Mouse (Mus musculus) bone marrow macrophage, adult 2 months (primary cell): ENCODE data around the gene Agtr1a. TPM values are rescaled to one million over a fixed set of nuclear protein-coding genes. Genes with fewer than 3 reads are reported as not detected.

Source experiments
- H3K27ac ChIP-seq: 2 replicates; pipeline ENCODE4 v1.5.1; 2012; ENCODE audit warnings: low read depth, low read length; ENCODE audit not compliant: insufficient read depth
- H3K4me1 ChIP-seq: 2 replicates; pipeline ENCODE4 v1.6.1; 2012; ENCODE audit warnings: low read length; ENCODE audit not compliant: control insufficient read depth, insufficient read depth
- H3K4me3 ChIP-seq: 2 replicates; pipeline ENCODE4 v1.5.1; 2012; ENCODE audit warnings: mild to moderate bottlenecking, low read length, moderate library complexity; ENCODE audit not compliant: insufficient read depth
- CTCF ChIP-seq: IDR thresholded peaks from 2 replicates; pipeline ENCODE4 v1.5.1; 2012; ENCODE audit warnings: low read depth, mild to moderate bottlenecking, low read length, moderate library complexity
- POLR2A ChIP-seq: IDR thresholded peaks from 2 replicates; pipeline ENCODE4 v1.6.1; 2012; ENCODE audit warnings: mild to moderate bottlenecking, low read depth, low read length, borderline replicate concordance
- polyA plus RNA-seq: library from polyadenylated mRNA; stranded (reverse); fragments of >200 nt; gene quantifications from 2 replicates; pipeline ENCODE4 v1.2.4, GENCODE M21; 2012; ENCODE audit not compliant: missing spikeins, insufficient read depth, insufficient read length

The Agtr1a gene
- polyA plus RNA-seq, 1 experiment, result not detected

DNA sequence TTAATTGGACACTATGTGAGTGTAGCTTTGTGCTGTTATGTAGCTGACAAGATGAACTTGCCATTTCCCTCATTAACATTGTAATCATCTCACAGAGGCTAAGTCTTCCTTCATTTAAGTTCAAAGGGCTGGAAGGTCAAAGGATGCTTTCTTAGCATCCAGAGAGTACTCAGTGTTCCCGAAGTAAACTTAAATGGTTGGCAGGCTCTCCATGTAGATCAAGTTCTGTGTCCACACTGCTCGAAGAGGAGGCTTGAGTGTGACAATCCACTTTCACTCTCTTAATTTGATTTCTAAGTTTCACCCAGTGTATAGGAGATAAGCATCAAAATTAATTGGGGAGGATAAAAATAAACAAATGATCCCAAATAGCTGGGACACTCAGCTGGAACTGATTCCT, 23.6 kb downstream of the Agtr1a start:
- Histone ChIP-seq H3K27ac (no peak overlapping the region), H3K4me3 (no peak overlapping the region), H3K4me1 (no peaks in the 10 kb centered on the region)
- no peak for TF ChIP-seq CTCF
- no peak for TF ChIP-seq POLR2A

DNA sequence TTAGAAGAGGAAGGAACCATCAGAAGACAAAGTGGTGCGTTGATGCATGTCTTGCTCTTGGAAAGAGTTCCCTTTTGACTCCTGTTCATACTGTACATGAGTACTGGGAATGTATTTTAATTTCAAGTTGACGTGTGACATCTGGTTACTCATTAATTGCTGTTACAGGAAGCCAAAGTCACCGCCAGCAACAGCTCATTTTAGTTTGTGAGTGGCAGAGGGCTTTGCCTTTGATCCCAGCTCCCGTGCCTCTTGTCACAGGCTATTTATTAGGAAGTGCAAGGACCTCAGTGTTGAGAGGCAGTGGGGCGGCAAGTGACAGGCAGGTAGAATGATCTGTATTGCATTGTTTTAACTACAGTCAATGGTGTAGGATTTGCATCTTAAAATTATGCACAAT, 24.8 kb downstream of the Agtr1a start:
- TF ChIP-seq POLR2A (no peak), CTCF (no peak)
- Histone ChIP-seq H3K4me3 (no peak overlapping the region), H3K4me1 (no peaks in the 10 kb centered on the region), H3K27ac (no peak overlapping the region)

GRCm38 (mm10) chr13:30362048-30362447, 25.8 kb downstream of the Agtr1a start:
- H3K4me3 ChIP-seq, result no peak overlapping the region
- TF ChIP-seq CTCF (no peak), POLR2A (no peak)
- H3K4me1 ChIP-seq, result no peaks in the 10 kb centered on the region
- H3K27ac ChIP-seq, result no peak overlapping the region

DNA sequence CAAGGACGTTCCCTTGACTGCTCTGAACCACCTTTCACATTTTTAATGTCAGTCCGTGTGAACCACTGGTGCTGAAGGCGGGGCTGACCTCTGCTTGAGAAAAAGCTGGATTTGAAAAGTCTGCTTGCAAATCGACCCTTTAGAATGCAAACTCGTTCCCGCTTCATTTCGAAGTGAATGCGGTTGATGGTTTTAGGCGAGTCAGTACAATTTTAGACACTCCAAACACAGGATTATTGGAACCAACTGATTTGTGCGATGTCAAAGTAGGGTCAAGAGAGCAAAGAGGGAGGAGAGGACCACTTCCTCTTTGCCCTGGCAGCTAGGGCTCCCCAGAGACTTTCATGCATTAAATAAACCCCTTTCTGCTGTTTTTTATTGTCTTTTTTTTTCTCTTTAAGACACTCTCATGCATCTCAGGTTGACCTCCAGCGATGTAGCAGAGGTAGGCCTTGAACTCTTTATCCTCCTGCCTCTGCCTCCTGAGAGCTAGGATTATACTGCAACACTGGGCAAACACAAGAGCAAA, 27.9 kb downstream of the Agtr1a start:
- no peak for TF ChIP-seq CTCF
- TF ChIP-seq POLR2A, result no peak
- H3K4me3 ChIP-seq, result no peak overlapping the region
- no peak overlapping the region for H3K27ac ChIP-seq
- no peaks in the 10 kb centered on the region for H3K4me1 ChIP-seq

DNA sequence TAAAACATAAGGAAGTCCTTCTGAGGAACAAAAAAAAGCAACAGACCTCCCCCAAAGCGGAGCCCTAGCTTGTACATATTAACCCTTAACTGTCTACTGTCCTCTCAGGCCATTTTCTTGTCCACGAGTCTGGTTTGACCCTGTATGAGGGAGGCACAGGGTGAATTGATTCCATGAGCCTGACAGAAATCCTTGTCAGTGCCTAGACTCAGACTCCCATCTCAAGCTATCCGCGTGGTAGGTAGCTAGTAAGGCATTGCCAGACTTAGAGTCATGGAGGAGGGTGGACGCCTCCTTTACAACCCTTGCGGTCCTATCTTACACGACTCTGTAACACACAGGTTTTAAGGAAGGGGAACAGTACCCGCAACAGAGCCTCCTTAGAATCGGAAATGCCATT, 28.5 kb downstream of the Agtr1a start:
- H3K27ac ChIP-seq, result no peak overlapping the region
- TF ChIP-seq POLR2A (no peak), CTCF (no peak)

DNA sequence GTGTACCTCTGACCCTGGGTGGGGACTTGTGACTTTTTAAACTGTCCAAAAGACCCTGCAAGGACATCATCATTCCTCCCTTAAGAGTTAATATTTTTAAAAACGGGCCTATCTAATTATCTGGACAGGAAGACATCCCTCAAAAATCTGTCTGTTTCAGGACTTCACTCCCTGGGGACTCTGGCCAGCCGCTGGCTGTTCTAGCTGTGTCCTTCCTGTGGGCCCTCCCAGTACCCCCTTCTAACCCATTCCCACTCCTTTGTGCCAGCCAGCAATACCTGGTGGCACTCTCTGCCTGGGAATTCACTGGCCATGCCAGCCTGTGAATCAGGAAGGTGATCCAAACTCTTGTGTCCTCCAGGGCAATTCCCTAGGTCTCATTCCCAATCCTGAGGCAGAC, 29.1 kb downstream of the Agtr1a start:
- H3K4me1 ChIP-seq, result no peaks in the 10 kb centered on the region
- no peak overlapping the region for H3K4me3 ChIP-seq
- TF ChIP-seq CTCF, result no peak
- TF ChIP-seq POLR2A, result no peak
- no peak overlapping the region for H3K27ac ChIP-seq

More for the DNA sequence above, 28.5 kb downstream of the Agtr1a start:
- Histone ChIP-seq H3K4me3 (no peak overlapping the region), H3K4me1 (no peaks in the 10 kb centered on the region)

DNA sequence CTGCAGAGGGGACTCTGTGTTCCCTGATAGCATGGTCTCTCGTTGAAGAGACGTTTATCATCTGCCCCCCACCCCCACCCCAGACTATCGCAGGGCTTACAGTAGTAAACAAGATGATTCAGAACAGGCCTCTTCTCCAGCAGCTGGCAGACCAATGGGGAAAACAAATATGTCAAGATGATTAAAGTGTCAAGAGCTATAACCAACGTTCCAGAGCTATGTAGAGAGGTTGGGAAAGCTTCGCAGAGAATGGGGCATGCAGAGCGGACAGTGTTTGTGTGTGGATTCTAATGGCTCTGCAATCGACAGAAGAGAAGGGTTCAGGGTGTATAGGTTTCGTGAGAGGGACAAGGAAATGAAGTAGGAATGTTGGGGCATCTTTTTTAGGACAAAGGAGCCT, 31.9 kb downstream of the Agtr1a start:
- no peak overlapping the region for H3K27ac ChIP-seq
- H3K4me1 ChIP-seq, result no peaks in the 10 kb centered on the region
- TF ChIP-seq CTCF (no peak), POLR2A (no peak)
- H3K4me3 ChIP-seq, result no peak overlapping the region

- H3K4me1 ChIP-seq, result no peaks in the 10 kb centered on the region
- no peak overlapping the region for H3K27ac ChIP-seq
- H3K4me3 ChIP-seq, result no peak overlapping the region
- TF ChIP-seq POLR2A (no peak), CTCF (no peak)
Measured at GRCm38 (mm10) chr13:30368746-30369145, 32.5 kb downstream of the Agtr1a start.

DNA sequence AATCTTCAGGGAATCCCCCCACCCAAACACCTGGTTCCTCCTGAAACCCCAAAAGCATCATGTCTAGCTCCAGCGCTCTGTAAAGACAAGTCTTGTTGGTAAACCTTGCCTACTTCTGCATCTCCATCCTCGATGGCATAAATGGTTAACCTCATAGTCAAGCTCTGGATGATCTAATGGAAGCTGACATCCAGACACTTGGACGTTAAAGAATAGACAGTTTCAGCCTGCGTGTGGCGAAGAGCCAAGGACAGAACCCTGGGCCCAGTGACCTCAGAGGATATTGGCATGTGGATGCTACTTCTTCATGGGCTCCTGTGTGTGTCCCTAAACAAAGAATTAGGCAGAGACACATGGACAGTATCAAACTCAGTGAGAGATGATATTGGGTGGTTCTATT, 42.6 kb downstream of the Agtr1a start:
- H3K27ac ChIP-seq, result no peak overlapping the region
- H3K4me1 ChIP-seq, result no peaks in the 10 kb centered on the region
- H3K4me3 ChIP-seq, result no peak overlapping the region
- TF ChIP-seq CTCF, result no peak
- no peak for TF ChIP-seq POLR2A

GRCm38 (mm10) chr13:30385183-30385582, 48.9 kb downstream of the Agtr1a start:
- Histone ChIP-seq H3K4me1 (no peaks in the 10 kb centered on the region), H3K27ac (no peak overlapping the region), H3K4me3 (no peak overlapping the region)
- TF ChIP-seq CTCF (no peak), POLR2A (no peak)

GRCm38 (mm10) chr13:30394123-30394522, 57.9 kb downstream of the Agtr1a start:
- no peaks in the 10 kb centered on the region for H3K4me1 ChIP-seq
- no peak overlapping the region for H3K4me3 ChIP-seq
- no peak overlapping the region for H3K27ac ChIP-seq
- TF ChIP-seq CTCF (no peak), POLR2A (no peak)
